Mouse (Mus musculus) ES-Bruce4 (cell line): ENCODE measurements at regions not wholly inside any gene's neighbourhood (a gene's known extent, or its start where the extent isn't known, plus 50 kb on each side); places are given as distances from the start of the nearest gene placed in this dataset.

Experiments
- H3K27ac ChIP-seq: 2 replicates; pipeline ENCODE4 v1.5.1; 2012; ENCODE audit warnings: low read length, inconsistent platforms; ENCODE audit not compliant: insufficient read depth
- H3K27me3 ChIP-seq: 2 replicates; pipeline ENCODE4 v1.6.1; 2012; ENCODE audit warnings: mild to moderate bottlenecking, low read length, inconsistent platforms; ENCODE audit not compliant: control insufficient read depth, poor library complexity, insufficient read depth, severe bottlenecking
- H3K36me3 ChIP-seq: 2 replicates; pipeline ENCODE4 v1.6.1; 2012; ENCODE audit warnings: inconsistent platforms, mild to moderate bottlenecking, low read length, moderate library complexity; ENCODE audit not compliant: control insufficient read depth, poor library complexity, insufficient read depth, severe bottlenecking
- H3K4me1 ChIP-seq: one replicate; pipeline ENCODE4 v1.8.1; 2011; ENCODE audit warnings: low read length; ENCODE audit not compliant: control insufficient read depth, insufficient read depth
- H3K4me3 ChIP-seq: 2 replicates; pipeline ENCODE4 v1.5.1; 2011; ENCODE audit warnings: low read depth, mild to moderate bottlenecking, low read length
- H3K9ac ChIP-seq: 2 replicates; pipeline ENCODE4 v1.6.1; 2012; ENCODE audit warnings: low read depth, mild to moderate bottlenecking, inconsistent platforms; ENCODE audit not compliant: poor library complexity, severe bottlenecking
- H3K9me3 ChIP-seq: replicated peaks from 2 replicates; pipeline ENCODE4 v1.6.1; 2012; ENCODE audit warnings: mild to moderate bottlenecking, low read length, inconsistent platforms; ENCODE audit not compliant: control insufficient read depth, poor library complexity, insufficient read depth, severe bottlenecking
- CTCF ChIP-seq: IDR thresholded peaks from one replicate; pipeline ENCODE4 v1.8.1; 2011; ENCODE audit warnings: low read depth, low read length
- EP300 ChIP-seq: IDR thresholded peaks from 2 replicates; pipeline ENCODE4 v1.6.1; 2011; ENCODE audit warnings: low read depth, low read length; ENCODE audit not compliant: insufficient read depth
- POLR2A ChIP-seq: IDR thresholded peaks from one replicate; pipeline ENCODE4 v1.8.1; 2011; ENCODE audit warnings: low read length; ENCODE audit not compliant: insufficient read depth

DNA sequence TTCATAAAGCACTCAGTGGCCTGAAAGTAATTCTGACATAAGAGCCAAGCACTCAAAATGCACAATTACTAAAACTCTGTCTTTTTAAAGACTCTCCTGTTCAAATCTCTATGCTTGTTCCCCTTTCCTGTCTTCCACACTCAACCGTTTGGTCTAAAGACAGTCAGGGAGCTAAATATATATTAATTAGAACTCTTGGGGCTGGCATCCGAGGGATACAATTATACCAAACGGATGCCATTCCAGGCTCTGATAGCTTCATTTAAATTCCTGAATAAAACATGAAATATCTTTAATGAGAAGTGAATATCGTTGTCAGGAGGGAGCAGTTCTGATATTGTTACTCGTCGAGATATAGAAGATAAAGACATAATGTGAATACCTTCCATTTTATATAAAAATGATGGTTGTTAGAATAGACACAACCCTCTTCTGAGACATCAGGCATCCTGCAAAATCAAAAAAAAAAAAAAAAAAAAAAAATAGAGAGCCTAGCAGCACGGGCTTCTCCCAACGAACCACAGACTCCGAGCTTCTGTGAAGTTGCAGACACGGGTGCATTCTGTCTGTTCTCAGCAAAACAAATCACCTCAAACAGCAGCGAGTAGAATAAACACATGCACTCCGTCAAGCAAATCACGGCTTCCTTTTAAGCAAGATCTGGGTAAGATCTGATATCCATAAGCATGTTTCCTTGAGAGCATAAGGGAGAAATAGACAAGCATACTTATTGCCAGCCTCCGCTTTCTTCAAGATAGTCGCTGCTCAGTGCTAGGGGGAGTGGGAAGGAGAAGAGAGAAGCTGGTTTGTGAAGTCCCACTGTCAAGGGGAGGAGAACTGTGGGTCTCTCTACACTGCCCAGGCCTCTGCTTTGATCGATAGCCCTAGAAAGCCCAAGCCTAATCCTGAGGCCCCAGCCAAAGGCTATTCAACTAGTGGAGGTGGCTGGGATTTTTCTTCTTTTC is 363.0 kb downstream of the Mctp2 start:
- no peak overlapping the region for H3K27ac ChIP-seq
- no peaks in the 10 kb centered on the region for H3K36me3 ChIP-seq
- H3K9me3 ChIP-seq: no peaks in the 10 kb centered on the region
- TF ChIP-seq CTCF: no peak
- TF ChIP-seq EP300: no peak
- no peak for TF ChIP-seq POLR2A
- H3K4me3 ChIP-seq: no peak overlapping the region
- no peak overlapping the region for H3K9ac ChIP-seq
- H3K27me3 ChIP-seq: no peaks in the 10 kb centered on the region
- H3K4me1 ChIP-seq: no peaks in the 10 kb centered on the region

DNA sequence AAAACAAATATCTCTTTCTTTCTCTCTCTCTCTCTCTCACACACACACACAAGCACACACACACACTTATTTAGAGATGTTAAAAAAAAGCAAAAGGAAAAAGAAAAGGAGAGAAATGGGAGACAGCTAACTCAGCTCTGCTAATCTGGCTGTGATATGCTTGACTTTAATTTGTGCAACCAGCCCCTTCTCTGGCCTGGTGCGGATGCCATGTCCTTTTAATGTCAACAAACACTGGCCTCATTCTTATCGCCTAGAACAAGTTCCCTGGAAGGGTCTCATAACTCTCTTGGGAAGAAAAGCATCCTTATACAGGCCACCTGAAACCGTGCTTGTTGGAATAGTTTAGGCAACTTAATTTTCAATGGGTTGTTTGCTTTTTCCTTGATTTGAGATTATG is 368.7 kb downstream of the Mctp2 start:
- no peaks in the 10 kb centered on the region for H3K36me3 ChIP-seq
- H3K27me3 ChIP-seq: no peaks in the 10 kb centered on the region
- no peak for TF ChIP-seq EP300
- no peak for TF ChIP-seq POLR2A
- no peak for TF ChIP-seq CTCF
- H3K4me3 ChIP-seq: no peak overlapping the region
- H3K27ac ChIP-seq: no peak overlapping the region
- H3K9me3 ChIP-seq: no peaks in the 10 kb centered on the region
- H3K9ac ChIP-seq: no peak overlapping the region
- H3K4me1 ChIP-seq: no peaks in the 10 kb centered on the region

DNA sequence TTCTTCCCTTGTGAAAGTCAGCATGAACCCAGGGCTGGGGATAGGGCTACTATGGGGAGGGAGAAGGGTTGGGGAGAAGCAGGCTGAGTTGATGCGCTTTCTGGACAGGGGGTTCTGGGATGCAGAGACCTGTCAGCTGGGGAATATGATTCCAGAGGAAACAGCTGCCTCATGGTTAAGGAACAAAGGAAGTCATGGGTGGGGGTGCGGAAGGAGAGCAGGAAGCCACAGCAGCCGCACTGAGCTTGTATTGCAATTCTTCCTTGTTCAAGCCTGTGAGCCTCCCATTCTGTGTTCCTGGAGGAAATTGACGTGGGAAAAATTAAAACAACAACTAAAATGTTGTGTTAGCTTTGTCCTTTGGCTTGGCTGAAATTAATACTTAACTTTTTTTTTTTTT is 369.7 kb downstream of the Mctp2 start:
- no peaks in the 10 kb centered on the region for H3K9me3 ChIP-seq
- no peak overlapping the region for H3K9ac ChIP-seq
- no peaks in the 10 kb centered on the region for H3K36me3 ChIP-seq
- no peak for TF ChIP-seq POLR2A
- TF ChIP-seq EP300: no peak
- TF ChIP-seq CTCF: no peak
- no peaks in the 10 kb centered on the region for H3K27me3 ChIP-seq
- H3K27ac ChIP-seq: no peak overlapping the region
- H3K4me1 ChIP-seq: no peaks in the 10 kb centered on the region
- no peak overlapping the region for H3K4me3 ChIP-seq
